Mouse (Mus musculus) ES-Bruce4 (cell line): ENCODE measurements around the gene Fam76b.

Experiments
- CTCF ChIP-seq: IDR thresholded peaks from one replicate; pipeline ENCODE4 v1.8.1; 2011; ENCODE audit warnings: low read depth, low read length
- EP300 ChIP-seq: IDR thresholded peaks from 2 replicates; pipeline ENCODE4 v1.6.1; 2011; ENCODE audit warnings: low read depth, low read length; ENCODE audit not compliant: insufficient read depth
- POLR2A ChIP-seq: IDR thresholded peaks from one replicate; pipeline ENCODE4 v1.8.1; 2011; ENCODE audit warnings: low read length; ENCODE audit not compliant: insufficient read depth

- TF ChIP-seq CTCF (no peak), POLR2A (no peak), EP300 (no peak)
Observed at GRCm38 (mm10) chr9:13835256-13835655, 7.7 kb downstream of the Fam76b start.
